Mouse (Mus musculus): ENCODE measurements around the gene Qser1. TPM values are rescaled to one million over a fixed set of nuclear protein-coding genes. Genes with fewer than 3 reads are reported as not detected.

Qser1 gene
- polyA plus RNA-seq, 1 experiment: 6.9 TPM

DNA sequence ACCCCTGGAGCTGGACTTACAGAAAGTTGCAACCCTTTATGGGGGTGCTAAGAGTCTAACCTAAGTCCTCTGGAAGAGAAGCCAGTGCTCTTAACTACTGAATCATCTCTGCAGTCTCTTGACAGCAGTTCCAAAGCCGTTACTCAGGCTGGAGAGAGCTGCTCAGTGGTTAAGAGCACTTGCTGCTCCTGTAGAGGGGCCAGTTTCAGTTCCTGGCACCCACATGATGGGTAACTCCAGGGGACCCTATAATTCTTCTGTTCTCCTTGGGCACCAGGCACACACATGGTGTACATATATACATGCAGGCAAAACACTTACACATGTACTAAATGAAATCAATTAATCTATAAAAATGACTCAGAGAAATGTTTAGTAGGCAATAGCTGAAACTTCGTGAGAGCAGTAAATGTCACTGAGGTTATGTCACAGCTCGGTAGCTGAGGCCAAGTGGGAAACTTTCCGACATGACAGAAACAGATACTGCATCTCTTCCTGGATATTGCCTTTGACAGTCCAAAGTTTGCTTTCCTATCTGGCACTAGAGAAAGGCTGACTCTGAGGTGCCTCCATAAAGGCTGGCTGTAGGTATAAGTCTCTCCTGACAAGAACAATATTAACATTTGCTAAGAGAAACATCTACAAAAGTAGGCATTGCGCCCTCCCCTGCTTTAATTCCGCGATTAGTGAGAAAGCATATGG, 76.2 kb downstream of the Qser1 start:
- no peak for DNase-seq (ENCODE audit: extremely low spot score in 1 of 2, low spot score in 1 of 2)

DNA sequence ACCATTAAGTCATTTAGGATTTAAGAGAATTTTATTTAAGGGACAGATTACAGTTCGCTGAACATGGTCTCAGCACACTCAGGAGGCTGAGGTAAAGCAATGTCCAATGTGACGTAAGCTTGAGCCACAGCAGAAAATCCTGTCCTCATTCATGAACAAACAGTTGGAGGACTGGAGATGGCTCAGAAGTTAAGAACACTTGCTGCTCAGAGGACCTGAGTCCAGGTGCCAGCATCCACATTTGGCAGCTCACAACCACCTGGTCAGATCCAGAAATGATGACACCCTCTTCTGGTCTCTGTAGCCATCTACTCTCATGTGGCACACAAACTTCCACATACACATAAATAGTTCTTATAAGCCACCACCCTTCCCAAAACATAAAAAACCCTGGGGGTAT, 76.9 kb downstream of the Qser1 start:
- DNase-seq (ENCODE audit: extremely low spot score in 1 of 2, low spot score in 1 of 2): no peak

DNA sequence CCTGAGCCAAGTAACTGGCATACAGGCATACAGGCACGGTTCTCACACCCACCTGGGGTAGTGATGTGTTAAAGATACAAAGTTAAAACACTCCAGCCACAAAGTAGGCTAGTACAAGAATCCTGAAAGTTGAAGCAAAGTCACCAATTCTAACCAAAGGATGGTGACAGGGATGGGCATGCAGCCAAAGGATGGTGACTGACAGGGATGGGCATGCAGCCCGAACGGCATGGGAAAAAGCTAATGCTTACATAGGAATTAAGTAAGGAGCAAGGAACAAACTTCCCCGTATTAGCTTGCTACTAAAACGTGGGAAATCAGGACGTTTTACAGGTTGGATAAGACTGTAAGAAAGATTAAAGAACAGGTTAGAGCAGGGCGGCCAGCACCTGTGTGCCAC, 80.3 kb downstream of the Qser1 start:
- no peak for DNase-seq (ENCODE audit: extremely low spot score in 1 of 2, low spot score in 1 of 2)

DNA sequence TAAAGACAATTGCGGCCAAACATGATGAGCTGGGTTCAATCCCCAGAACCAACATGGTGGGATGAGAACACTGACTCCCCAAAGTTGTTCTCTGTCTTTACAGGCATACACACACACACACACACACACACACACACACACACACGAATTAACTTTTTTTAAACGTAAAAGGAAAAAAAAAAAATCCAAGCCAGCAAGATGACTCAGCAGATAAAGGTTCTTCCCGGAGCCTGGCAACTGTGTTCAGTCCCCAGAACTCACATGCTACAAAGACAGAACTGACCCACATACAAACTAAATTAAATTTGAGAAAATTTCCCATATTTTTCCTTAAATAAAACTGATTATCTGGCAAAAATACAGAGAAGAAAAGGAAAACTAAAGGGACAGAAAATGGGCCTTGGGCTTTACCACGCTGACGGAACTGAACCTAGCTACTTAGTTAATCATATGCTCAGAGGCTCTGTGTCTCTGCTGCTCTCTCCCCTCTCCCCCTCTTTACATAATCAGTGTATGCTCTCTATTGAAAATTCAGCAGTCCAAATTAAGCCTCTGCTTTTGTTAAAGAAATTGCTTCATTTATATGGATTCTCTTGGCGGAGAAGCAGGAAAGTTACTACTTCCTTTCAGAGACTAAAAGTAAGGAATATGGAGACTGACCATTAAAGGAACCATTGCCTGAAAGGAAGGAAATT, 83.9 kb downstream of the Qser1 start:
- DNase-seq (ENCODE audit: extremely low spot score in 1 of 2, low spot score in 1 of 2): no peak

DNA sequence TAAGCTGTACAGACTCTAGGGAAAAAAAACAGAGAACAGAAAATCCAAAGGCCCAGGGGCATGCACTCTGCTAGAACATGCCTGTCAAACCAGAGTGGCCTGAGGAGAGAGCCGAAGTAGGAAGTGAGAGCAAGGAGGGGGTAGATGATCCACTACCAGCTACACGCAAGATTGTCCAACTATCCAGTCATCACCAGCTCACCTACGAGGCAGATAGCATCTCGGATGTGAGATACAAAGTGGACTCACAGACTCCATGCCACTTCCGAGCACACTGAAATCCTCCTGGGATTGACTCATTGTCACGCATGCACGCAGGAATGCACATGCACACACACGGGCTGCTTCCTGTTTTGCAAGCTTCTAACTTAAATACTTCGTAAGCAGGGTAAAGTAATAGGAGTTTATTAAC, 84.5 kb downstream of the Qser1 start:
- no peak for DNase-seq (ENCODE audit: extremely low spot score in 1 of 2, low spot score in 1 of 2)

DNA sequence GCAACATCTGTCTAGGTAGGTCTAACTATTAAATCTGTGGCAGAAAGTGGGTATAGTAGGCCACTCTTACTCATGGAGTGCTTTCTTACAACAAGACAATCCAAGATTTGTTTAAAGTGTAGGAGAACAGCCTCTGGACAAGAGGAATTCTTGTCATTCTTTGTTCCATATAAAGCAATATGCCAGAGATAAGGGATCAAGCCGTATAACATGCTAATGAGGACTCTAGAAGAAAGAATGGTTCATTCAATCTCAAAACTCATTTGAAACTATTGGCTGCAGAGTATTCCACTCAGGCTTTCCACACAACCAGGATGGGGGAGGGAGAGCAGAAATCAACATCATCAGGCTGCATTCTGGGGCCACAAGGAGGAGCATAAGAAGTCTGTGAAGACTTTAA, 89.2 kb downstream of the Qser1 start:
- DNase-seq (ENCODE audit: extremely low spot score in 1 of 2, low spot score in 1 of 2): no peak

DNA sequence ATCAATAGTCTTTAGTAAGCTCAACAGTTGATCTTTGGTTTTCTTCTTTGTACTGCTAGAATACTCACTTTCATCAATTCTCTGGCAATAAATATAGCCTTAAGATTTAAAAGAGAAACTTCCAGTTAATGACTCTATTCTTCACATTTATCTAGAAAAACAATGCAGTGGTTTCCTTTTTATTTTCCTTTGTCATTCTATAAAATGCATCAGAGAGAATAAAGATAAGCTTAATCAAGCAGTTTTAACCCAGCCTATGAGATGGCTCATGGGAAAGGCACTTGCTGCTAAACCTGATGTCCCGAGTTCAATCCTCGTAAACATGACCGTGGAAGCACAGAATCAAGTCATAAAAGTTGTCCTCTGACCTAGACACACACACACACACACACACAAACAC, 94.5 kb downstream of the Qser1 start:
- no peak for DNase-seq (ENCODE audit: extremely low spot score in 1 of 2, low spot score in 1 of 2)

DNA sequence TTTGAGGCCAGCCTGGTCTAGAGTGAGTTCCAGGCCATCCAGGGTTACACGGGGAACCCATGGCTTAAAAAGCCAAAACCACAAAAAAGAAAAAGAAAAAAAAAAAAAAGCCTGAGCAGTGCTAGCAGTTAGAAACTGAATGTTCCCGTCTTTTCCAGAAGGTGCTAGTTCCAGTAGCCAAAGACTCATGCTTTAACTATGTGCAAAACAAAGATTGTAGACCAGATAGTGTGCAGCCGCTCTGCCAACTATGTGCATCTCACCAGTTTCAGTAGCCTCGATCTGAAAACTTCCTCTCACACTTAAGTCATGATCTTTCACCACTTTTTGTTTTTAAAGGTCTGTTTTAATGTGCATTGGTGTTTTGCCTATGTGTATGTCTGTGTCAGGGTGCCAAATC, 98.7 kb downstream of the Qser1 start:
- DNase-seq (ENCODE audit: extremely low spot score in 1 of 2, low spot score in 1 of 2): no peak

DNA sequence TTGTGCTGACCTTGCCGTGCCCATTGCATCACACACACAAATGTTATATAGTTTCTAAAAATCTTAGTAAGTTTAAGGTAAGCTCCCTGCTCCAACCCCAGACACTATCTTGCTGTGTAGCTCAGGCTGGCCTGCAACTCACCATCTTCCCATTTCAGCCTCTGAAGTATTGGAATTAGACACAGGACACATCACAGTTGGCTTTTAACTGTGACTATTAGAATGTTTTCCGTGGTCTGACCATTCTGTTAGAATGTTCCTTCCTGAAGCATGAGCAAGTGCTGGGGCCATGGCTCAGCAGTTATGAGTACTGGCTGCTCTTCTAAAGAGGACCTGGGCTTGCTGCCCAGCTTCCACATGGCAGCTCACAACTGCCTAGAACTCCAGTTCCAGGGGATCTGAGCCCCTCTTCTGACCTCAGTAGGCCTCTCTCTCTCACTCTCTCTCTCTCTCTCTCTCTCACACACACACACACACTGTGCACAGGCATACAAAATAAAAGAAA, 99.3 kb downstream of the Qser1 start:
- DNase-seq (ENCODE audit: extremely low spot score in 1 of 2, low spot score in 1 of 2): no peak

DNA sequence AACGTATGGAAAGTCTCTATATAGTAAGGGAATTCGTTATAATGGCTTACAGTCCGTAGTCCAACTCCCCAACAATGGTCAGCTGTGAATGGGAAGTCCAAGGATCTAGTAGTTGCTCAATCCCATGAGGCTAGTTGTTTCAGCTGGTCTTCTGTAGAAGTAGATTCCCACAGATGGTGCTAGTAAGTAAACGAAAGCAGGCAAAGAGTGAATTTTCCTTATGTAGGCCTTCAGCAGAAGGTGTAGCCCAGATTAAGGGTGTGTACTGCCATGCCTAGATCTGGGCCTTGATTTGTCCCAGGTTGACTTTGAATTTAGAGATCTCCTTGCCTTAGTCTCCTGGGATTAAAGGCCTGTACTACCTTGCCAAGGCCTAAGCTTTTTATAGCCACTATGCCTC, 100.3 kb downstream of the Qser1 start, which contains the start of gene Pin1rt1:
Pin1rt1 (minus strand) TSS at position 101 of the 400 bp plus-strand sequence.
- DNase-seq (ENCODE audit: extremely low spot score in 1 of 2, low spot score in 1 of 2): no peak

DNA sequence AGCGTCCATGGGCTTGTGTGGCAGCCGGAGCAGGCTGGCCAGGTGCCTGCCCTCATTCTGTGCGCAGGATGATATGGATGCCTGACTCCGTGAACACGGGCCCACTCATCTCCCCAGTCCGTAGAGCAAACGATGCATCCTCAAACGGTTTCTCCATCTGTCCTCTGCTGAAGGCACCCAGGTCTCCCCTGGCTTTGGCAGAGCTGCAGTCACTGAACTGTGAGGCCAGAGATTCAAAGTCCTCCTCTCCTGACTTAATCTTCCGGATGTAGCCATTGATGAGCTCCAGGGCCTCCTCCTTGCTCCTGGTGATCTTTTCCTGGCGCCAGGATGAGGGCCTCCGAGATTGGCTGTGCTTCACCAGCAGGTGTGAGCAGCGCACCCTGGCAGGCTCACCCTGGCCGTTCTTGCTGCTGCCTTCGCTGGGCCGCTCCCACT, 102.3 kb downstream of the Qser1 start:
- no peak for DNase-seq (ENCODE audit: extremely low spot score in 1 of 2, low spot score in 1 of 2)

DNA sequence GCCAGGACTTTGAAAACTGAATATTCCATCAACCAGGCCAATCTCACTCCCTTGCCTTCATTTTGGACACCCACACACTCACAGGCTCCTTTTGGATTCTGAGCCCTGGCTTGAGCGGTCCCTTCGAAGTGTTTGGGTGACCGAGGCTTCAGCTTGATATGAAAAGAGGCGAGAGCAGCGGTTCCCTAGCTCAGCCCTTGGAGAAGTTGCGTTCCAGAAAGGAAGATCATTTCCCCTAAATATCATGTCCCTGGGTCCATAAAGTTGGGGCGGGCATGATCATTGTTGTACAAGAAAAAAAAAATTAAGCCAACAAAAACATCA, 104.1 kb downstream of the Qser1 start:
- DNase-seq (ENCODE audit: extremely low spot score in 1 of 2, low spot score in 1 of 2): no peak

DNA sequence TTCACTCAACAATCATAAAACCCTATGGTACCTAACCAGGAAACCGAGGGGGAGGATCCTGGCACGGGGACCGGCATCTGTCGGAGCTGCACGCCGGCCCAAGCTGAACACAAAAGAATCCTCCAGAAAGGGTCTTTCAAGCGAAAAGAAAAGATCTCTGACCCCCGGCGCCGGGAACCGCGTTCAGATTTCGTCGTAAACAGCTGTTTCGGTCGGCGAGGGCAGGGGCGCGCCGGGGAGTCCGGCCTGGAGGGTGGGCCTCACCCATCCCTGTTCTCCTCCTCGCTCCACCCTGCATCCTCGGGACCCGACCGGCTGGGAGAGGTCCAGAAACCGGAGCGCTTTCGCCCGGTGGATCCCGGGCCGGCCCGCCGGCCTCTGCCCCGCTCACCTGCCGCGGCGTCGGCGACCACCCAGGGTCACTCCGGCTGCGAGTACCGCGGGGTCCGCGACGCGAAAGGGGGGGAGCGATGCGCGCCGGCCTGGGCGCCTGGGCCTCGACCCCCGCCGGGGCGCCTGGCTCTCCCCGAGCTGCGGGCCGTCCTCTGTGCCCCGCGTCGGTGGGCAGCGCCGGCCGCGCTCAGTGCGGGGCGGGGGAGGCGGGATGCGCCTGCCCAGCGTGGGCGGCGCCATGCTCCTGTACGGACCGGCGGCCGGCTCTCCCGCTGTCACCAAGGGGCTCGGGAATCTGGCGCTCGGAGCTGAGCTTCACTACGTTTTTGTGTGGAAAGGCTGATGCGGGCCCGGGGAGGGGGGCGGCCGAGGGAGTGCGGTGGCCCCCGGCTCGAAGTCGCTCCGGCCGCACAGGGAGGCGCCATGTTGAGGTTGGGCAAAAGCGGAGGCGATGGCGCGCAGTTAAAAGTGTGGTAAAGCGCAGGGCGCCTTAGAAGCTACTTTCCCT, 104.7 kb downstream of the Qser1 start, which contains the start of gene Tcp11l1:
Tcp11l1 (minus strand) TSS at position 585 of the 901 bp plus-strand sequence.
- DNase-seq (ENCODE audit: extremely low spot score in 1 of 2, low spot score in 1 of 2): peak; percentile 26 to 60

DNA sequence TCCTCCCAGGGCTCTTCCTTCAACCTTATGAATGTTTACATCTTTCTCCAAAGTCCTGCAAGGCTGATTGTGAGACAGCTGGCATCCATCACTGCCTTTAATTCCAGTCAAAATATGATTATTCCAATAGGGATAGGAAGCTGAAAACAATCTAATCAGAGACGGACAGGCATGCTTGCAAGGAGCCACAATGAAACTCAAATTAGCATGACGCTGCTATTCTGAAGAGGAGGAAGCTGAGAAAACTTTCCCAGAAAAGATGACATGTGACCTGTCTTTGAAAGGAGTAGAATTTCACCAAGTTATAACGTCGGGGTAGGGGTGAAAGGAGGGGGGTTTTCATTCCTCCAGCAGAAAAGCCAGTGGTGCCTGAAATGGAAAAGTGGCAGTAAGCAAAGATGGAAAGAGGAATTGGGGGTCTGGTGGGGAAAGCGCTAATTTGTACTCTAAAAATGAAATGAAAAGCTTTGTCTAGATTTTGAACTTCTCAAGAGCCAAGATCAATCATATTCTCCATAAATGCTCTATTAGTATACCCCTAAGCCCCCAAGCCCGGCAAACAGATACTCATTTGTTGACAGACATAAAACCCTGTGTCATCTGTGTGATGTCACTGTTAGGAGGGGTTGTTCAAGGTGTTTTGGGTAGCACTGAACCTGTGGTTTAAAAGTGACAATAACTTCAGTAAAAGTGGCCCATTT, 105.7 kb downstream of the Qser1 start:
- no peak for DNase-seq (ENCODE audit: extremely low spot score in 1 of 2, low spot score in 1 of 2)

DNA sequence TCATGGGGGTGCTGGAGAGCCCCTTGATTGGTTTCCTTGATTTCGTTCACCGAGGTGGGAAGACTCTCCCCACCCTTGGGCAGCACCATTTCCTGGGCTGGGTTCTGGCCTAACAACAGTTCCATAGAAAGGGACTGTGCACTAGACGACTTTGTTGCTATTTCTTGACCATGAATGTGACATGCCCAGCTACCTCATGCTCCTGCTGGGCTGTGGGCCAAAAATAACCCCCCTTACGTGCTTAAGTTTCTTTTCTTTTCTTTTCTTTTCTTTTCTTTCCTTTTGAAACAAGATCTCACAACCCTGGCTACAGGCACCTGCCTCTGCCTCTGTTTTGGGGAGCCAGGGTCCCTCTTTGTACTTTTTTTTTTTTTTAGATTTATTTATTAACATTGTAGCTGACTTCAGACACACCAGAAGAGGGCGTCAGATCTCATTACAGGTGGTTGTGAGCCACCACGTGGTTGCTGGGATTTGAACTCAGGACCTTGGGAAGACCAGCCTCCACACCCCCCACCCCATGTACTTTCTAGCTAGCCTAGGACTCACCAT, 106.7 kb downstream of the Qser1 start:
- no peak for DNase-seq (ENCODE audit: extremely low spot score in 1 of 2, low spot score in 1 of 2)

Other genes with a start within 250 kb of the Qser1 start
- 42.8 and 43.4 TPM in 2 replicates for gene Cstf3, start 226.2 kb downstream of the Qser1 start, polyA plus RNA-seq (2012; rRNA removed)
- 14.6 and 17.5 TPM in 2 replicates for gene Tcp11l1, start 104.6 kb downstream of the Qser1 start, polyA plus RNA-seq (2012; rRNA removed)
- not detected in 2 replicates for gene Pin1rt1, start 100.4 kb downstream of the Qser1 start, polyA plus RNA-seq (2012; rRNA removed)
- 1.5 and 1.8 TPM in 2 replicates for gene Depdc7, start 73.9 kb downstream of the Qser1 start, polyA plus RNA-seq (2012; rRNA removed)
- gene Prrg4, start 33.1 kb upstream of the Qser1 start, polyA plus RNA-seq (2012; rRNA removed): 0.13 and 0.16 TPM in 2 replicates
- gene Ccdc73, start 51.0 kb upstream of the Qser1 start, polyA plus RNA-seq (2012; rRNA removed): 3.2 and 5.3 TPM in 2 replicates
- gene Eif3m, start 200.3 kb upstream of the Qser1 start, polyA plus RNA-seq (2012; rRNA removed): 82.4 and 94.3 TPM in 2 replicates

Measured in frontal cortex, adult 2 months (tissue).